Mouse (Mus musculus): ENCODE data around the gene Afg3l1.

DNA sequence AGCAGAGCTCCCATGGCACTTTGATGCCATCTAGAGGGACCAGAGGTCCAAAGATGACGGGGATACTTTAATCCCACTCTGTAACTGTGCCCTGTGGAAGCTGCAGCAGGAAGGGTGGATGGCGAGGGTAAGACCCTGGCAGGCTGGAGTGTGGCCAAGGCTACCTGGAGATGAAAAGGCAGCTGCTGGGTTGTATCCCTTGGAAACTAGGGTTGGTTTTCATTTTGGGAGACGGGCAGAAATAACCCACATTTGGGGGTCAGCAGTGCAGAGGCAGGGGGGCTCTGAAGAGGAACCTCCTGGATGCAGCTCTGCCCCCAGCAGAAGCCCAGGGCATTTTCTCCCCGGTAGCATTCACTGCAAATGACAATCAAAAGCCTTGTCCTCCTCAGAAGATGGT, 27.6 kb downstream of the Afg3l1 start:
- TF ChIP-seq POLR2A (IDR thresholded peaks at IDR 0.05; ENCODE audit: low read depth, low read length) = no peak
- no peak for TF ChIP-seq CTCF (IDR thresholded peaks at IDR 0.05; ENCODE audit: extremely low read depth, insufficient read length, insufficient replicate concordance, low read depth, low read length)
